Mouse (Mus musculus) cerebellum, adult 9-10 months (tissue): ENCODE results near the gene Ltbp4.

Experiments used
- DNase-seq: peaks from one replicate; pipeline ENCODE4 v3.0.0; 2022

Gene Ltbp4

DNA sequence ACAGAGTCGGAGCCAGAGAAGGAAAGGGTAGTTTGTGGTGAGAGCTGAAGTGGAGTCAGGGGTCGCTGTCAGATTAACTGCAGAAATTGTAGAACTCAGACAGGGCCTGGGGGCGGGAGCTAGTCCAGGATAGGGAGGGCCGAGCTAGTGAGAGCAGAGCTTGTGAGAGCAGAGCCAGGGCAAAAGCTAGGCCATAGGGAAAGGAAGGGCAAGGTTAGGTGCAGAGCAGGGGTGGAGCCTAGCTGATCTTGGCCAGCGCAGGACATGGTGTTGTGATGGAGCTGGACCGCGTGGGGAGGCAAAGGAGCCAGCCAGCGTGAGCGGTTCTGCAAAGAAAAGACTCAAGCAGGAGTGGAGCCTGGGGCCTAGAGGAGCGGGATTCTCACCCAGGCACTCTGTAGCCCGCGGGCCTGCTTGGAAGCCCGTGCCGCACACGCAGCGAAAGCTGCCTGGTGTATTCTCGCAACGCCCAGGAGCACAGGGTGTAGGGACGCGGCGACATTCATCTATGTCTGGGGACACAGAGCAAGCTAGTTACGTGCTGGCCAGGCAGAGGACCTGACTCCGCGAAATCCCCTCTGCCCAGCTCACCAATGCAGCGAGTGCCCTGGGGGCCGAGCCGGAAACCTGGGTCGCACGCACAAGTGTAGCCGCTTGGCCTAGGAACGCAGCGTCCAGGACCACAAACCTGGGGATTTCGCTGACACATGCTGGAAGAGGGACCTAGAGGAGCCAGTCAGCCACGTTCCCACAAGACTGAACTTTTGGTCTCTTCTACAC lies 11.2 kb downstream of the Ltbp4 start:
- peak; percentile 74 for DNase-seq

DNA sequence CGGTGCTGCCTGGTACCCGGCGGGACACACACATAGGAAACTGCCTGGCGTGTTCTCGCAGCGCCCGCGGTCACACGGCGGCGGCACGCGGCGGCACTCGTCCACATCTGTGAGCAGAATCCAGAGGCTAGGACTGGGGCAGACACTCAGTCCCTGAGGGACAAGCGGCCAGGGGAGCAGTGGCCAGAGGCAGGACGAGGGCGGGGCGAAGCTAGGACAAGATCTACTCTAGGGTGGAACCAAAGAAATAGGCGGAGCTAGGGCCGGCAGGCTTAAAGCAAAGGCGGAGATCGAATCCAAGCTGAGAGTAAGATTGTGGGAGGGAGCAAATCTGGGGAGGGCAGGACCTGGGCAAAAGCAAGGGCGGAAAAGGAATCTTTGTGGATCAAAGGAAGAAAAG lies 11.8 kb downstream of the Ltbp4 start:
- DNase-seq: peak; percentile 68

DNA sequence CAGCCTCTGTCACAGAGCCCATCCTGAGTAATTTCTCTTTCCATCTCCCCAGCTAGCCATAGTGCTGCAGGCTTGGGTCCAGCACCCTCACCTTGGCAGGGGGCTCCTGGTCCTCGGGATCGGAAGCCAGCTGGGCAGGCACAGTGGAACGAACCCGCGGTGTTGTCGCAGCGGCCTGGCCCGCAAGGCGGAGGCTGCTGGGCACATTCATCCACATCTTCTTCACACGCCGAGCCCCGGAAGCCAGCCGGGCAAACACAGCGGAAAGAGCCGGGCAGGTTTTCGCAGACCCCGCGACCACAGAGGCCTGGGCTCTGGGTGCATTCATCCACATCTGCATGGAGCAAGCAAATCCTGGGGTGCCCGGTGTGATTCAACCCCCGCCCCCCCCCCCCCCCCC lies 12.6 kb downstream of the Ltbp4 start:
- no peak for DNase-seq

DNA sequence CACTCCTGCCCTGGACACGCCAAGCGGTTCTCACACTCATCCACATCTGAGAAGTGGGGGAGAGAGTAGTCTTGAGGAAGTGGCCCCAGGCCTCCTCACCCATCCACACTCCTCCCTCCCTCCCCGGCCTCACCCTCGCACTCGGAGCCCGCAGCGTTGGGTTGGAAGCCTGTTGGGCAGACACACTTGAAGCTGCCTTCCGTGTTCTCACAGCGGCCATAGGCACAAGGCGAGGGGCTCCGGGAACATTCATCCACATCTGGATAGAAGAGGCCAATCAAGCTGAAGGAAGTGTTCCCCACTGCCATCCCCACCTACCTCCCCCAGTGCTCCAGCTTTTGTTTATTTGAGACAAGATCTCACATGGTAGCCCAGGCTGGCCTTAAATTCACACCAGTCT lies 13.3 kb downstream of the Ltbp4 start:
- no peak for DNase-seq

DNA sequence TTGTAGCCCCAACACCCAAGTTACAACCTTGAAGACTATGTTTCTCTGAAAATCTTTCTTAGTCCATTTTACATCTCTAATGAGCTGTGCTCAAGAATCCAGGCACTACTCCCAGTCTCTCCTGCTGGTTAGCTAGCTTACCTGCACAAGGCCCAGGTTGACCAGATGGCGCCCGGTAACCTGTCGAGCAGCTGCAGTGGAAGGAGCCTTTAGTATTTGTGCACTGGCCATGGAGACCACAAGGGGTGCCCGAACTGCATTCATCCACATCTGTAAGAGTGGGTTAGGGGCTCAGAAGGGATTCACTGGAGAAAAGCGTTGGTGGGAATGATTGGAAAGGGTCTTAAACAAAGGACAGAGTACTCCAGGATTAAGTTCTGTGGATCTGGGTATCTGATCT lies 14.5 kb downstream of the Ltbp4 start:
- DNase-seq: no peak

DNA sequence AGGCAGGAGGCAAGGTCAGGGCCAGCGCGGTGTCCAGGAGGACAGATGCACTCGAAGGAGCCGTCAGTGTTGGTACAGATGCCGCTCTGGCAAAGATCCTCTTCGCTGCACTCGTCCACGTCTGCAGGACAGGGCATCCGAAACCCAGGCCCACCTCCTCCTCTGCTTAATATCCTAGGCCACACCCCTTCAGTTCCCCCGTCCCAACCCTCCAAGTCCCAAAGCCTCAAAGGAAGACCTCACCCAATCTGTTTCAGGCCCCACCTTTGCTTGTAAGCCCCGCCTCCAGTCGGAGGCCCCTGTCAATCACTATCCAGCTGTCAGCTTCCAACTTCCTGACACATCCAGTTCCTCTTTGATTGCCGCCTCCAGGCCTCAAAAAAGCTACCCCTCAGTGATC lies 15.2 kb downstream of the Ltbp4 start:
- no peak for DNase-seq

DNA sequence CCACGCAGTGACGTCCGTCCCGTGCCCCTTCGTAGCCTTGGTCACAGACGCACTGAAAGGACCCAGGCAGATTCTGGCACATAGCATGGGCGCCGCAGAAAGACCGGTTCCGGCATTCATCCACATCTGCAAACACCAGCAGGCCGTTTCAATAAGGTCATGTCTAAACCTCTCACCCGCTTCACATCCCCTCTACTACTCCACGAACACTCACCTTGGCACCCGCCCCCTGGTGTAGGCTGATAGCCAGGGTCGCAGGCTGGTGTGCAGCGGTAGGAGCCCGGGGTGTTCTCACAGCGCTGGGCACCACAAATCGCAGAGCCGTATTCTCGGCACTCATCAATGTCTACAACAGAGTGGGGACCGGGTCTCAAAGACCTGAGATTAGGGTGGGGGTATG lies 18.1 kb downstream of the Ltbp4 start:
- no peak for DNase-seq

DNA sequence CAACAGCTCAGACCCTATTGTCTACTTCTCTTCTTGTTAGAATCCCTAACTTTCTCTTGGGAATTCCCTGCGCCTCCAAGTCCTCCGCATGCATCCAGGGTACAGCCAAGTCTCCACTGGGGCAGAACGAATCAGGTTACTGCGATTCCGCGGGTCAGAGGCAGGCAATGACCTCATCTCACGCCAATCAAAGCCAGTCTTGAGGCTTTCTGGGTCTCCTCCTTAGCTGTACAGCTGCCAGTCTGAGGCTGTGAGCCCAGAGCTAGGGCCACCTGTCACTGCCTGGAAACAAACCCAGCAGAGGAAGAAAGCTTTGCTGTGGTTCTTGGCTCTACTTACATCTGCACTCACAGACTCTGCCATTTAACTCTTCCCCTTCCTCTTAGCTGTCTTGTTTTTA lies 21.5 kb downstream of the Ltbp4 start:
- no peak for DNase-seq

DNA sequence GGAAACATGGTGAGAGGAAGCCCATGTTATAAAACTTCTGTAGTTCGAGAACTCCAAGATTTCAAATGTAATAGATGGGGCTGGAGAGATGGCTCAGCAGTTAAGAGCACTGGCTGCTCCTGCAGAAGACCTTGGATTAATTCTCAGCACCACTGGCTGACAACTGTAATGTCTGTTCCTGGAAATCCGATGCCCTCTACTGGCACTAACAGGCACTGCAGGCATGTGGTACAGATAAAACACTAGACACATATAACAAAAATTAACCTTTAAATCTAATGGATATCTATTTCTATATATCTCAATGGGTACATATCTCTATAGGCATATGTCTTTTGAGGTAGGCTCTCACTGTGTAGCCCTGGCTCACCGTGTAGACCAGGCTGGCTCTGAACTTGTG lies 23.1 kb downstream of the Ltbp4 start:
- no peak for DNase-seq

DNA sequence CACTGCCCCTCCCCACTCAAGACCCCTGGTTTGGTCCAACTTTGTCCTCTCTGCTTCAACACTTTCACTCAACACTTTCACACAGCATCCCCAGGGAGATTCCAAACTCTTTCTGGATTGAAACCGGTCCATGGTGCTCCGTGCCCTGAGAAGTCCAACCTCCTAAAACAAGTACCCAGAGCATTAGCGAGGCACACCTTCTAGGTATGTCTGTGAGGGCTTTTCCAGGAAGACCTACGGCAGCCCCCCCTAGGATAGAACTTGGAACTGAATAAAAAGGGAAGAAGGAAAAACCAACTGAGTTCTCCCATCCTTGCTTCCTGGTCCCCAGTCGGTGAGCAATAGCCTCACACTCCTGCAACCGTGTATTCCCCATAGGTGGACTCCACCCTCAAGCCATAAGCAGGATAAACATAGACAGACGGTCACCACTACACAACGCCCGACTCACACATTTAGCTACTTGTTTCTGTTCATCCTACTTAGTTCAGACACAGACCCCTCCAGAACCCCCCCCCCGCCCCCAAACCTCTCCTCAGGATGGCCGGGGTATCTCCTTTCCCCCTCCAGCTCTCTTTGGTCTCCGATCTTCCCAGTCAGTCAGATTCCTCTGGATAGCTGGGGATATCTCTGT lies 25.7 kb downstream of the Ltbp4 start:
- no peak for DNase-seq

DNA sequence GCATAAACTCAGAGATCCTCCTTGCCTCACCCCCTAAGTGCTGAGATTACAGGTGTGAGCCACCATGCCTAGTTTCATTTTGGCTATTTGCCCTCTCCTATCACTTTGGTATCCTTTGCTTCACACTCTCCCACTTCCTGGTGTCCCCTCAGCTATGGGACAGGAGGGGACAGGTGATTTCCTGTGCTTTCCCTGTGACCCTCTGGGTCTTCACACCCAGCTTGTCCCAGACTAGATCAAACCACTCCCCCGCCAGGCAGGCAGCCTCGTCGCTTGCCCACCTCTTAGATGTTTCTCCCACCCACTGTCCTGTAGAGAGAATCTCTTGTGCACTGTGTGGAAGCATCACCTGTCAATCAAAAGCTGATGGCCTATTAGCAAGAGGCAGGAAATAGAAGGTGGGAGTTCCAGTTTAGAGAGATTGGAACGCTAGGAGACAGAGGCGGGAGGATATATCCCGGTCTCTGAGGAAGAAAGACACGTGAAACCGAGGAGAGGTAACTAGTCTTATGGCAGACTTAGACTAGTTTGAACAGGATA lies 26.4 kb downstream of the Ltbp4 start:
- no peak for DNase-seq

DNA sequence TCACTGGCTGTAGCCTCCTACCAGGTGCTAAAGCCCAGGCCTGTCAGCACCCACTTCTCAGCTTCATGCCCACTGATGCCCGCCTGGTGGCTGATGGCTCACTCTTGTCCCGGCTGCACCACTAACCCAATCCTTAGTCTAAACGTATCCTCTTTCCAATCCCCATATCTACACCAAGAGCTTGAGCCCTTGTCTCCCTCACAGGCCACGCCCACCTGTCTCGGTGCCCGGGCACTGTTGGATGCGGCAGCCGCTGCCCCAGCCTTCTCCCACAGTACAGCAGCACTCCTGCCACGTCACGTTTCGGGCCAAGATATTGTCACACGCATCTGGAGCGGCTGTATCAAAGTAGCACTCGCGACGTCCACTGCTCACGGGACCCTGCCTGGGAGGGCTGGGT lies 27.2 kb downstream of the Ltbp4 start:
- DNase-seq: peak; percentile 54

DNA sequence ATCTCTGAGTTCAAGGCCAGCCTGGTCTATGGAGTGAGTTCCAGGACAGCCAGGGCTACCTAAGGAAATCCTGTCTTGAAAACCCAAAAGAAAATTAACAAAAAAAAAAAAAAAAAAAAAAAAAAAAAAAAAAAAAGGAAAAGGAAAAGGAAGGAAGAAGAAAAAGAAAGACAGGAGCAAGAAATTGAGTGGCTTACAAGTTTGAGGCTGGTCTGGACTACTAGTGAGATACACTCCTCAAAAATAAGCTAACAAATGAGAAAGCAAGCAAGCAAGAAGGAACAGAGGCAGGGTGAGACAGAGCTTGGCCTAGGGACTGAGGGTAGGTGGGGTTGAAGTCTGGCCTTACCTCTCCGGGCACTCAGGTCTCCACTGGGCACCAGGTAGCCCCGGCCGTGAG lies 27.7 kb downstream of the Ltbp4 start:
- no peak for DNase-seq

DNA sequence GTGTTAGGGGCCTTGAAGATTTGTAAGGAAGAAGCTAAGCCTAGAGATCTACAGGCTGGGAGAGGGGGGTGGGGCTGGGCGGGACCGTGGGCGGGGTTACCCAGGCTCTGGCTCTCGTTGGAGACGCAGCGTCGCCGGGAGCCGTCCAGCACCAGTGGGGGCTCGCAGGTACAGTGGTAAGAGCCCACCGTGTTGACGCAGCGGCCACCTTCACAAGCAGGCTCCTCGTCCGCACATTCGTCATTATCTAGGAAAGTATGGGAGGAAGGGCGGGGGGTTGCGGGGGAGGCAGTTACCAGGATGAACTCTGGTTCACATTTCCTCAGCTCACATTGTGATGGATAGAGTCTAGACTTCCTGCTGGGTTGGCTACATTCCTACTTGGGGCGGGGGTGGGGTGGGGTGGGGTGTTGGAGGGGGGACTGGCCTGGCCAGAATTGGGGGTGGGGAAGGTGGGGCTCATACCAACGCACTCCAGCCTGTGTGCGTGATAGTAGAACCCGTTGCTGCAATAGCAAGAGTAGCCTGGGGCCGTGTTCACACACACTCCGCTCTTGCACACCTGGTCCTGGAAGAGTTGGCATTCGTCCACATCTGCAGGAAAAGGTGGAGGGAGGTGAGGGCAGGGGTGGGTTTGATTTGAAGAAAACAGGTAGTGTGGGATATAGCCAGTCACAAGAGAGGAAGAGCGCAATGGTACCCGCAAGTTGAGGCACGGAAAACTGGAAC lies 28.5 kb downstream of the Ltbp4 start:
- DNase-seq: no peak

DNA sequence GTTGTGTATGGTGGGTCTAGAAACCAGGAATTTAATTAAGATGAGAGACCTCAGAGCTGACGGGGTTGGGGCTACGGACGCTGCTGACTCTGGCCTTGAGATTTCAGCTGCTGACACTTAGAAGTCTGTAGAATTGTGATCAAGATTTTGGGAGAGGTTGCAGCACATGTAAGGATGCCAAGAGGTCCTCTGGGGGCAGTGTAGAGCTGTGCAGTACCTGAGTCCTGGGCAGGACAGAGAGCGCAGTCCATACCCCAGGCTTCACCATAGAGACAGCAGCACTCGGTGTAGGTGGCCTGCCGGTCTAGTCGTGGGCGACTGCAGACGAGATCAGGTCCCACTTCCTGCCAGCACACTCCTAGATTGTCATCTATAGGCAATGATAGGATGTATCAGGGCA lies 29.9 kb downstream of the Ltbp4 start:
- no peak for DNase-seq

DNA sequence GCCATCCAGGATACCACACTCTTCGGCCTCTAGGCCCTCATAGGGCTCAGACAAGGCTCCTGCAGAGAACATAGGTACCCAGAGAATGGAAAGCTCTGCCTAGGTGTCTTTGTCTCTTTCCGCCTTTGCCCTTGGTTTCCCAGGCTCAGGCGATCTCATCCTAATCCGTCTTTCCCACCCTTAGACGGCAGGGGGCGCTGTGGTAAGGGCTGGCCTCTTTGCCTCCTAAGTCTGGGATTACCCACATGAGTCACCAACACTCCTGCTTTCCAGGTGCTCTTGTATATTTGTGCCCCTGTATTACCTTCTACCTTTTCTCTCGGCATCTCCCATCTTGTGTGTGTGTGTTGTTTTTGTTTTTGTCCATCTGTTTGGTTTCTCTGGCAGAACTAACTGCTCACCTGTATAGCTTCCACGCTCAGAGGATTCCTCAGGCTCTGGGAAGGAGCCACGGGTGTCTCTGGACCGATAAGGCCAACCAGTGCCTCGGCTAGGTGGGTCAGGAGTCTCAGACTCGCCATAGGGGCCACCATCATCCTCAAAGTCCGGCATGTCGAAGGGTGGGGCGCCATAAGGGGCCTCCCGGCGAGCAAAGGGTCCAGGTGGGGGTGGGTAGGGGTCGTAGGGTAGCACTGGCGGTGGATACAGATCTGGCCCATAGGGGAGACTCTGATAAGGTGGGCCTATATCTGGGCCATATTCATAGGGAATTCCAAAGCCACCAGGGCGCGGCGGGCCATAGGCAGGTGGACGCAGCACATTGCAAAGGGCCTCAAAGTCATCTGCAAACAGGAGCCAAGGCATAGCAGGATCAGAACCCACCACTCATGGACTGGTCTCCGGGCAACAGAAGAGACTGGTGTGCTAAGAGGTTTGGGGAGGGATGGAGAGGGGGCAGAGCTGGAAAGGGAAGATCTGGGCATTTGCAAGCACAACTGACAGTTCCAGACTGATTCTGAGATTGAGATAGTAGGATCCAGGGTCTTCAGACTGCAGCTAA lies 31.0 kb downstream of the Ltbp4 start:
- DNase-seq: no peak

DNA sequence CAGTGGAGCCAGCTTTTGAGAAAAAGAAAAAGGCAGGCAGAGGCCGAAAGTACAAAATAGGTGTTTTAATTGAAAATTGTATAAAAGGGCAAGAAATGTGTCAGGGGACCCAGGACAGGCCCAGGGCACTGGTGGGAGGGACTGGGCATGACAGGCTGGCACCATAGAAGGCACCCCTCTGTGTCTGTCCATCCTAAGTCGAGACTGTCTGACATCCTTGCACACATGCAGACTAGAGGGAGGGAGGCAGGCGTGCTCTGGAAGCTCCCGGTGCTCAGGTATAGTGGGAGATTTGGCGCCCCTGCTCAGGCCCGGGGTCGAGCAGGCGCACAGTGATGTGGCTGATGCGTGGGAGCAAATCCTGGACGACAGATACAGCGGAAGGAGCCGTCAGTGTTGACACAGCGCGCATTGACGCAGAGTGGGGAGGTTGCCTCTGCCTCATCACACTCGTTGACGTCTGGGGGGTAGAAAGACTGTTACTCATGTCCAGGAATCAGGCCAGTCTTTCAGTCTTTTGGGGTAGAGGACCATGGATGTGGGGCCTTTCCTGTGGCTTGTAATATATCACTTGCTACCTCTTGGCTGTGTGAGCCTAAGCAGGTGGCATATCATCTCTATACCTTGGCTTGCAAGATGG lies 32.3 kb downstream of the Ltbp4 start:
- no peak for DNase-seq

DNA sequence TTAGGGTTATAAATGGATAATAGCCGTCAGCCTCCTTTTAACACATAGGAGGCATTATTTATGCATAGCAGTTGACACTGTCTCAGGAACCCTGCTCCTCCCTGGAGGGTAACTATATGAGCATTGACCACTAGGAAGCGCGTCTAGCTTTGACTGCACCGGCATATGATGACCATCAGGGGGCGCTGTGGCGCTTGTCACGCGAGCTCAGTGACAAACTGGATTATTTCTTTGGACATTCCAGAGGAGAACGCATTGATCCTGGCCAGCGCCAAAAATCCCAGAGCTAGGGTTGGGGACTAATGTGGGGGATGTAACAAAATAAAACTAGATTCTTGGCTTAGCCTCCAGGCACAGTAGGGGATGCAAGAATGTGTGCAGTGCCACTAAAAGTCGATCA lies 35.3 kb downstream of the Ltbp4 start:
- DNase-seq: peak; percentile 78

DNA sequence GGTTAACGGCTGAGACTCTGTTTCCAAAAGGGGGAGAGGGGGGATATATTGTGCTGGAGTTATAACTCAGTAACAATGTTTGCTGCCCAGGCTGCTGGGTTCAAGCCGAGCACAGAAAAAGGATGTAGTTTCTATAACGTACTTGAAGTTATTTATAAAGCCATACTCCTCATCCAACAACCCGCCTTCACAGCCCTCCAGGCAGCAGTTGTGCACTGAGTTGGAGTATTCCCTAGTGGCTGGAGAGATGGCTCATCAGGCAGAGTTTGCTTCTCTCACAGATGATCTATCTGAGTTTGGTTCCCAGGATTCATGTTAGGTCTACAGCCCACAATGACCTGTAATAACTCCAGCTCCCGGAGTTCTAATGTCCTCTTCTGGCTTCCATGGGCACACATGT lies 36.7 kb downstream of the Ltbp4 start:
- DNase-seq: no peak

DNA sequence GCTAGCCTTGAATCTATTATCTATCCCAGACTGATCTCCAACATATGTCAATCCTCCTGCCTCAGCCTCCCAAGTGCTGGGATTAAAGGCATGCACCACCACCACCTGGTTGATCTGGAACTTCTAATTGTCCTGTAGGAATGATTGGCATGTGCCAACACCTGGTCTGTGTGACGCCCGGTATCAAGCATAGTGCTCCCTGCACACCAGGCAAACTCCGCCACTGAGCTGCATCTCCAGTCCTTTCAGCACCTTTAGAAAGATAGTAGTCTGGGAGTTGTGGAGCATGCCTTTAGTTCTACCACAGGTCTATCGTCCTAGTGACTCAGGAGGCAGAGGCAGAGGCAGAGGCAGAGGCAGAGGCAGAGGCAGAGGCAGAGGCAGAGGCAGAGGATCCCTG lies 37.1 kb downstream of the Ltbp4 start:
- no peak for DNase-seq

DNA sequence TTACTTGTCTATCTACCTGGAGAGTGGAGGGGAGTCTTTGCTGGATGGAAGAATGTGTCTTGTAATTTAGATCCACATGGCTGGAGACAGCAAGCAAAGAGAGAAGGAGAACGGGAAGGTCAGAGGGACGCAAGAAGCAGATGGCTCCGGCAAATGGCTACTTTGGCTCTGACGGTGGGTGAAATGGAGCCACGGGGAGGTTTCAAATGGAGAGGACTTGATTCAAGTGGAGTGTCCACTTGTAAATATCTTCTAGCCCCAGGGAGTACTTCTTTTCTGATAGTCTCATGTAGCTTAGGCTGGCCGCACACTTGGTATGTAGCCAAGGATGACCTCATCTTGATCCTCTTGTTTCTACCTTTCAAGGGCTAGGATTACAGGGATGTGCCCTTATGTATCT lies 38.7 kb downstream of the Ltbp4 start:
- DNase-seq: peak; percentile 69

DNA sequence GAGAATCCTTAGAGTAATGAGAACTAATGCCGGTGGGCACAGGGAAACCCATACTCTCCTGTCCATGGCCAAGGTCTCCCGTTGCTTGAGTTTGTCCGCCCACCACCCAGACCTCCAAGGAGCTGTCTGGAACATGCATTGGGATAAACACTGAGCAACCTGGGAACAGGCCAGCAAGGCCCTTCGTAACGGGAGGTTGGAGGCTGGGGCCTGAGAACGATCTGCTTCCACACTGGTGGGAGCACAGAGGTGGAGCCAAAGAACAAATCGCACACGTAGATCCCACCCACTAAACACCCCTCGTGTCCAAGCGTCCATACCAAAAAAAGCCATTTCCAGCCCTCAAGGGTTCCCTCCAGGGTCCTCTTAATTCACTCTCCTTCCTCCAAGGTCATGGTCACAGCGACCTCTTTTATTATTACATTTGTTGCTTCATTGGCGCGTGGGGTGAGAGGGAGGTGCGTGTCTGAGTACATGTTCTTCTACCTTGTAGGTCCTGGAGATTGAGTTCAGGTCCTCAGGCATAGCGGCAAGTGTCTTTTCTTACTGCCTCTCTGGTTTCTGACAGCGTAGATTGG lies 39.4 kb downstream of the Ltbp4 start:
- no peak for DNase-seq
